Mouse (Mus musculus) heart, postnatal 0 days (tissue): ENCODE measurements at regions not wholly inside any gene's neighbourhood (a gene's known extent, or its start where the extent isn't known, plus 50 kb on each side); places are given as distances from the start of the nearest gene placed in this dataset.

Experiments used
- CTCF ChIP-seq: IDR thresholded peaks from 2 replicates; pipeline ENCODE4 v1.5.1; 2016; ENCODE audit warnings: antibody characterized with exemption, control low read depth, low read depth
- EP300 ChIP-seq: IDR thresholded peaks from 2 replicates; pipeline ENCODE4 v1.6.1; 2016; ENCODE audit warnings: antibody characterized with exemption, low read depth

GRCm38 (mm10) chr7:92998886-92999285, 80.8 kb upstream of the Fam181b start:
- no peak for TF ChIP-seq EP300
- TF ChIP-seq CTCF, result no peak
